In genomic region chr6:118192199-118192598, GRCm38 (mm10) we compare ENCODE assay signal across 18 mouse cellular contexts.
"Had no signal": no experiment of that assay in that cellular context is flagged by ENCODE, and none has a peak within 500 bp of the region (broad histone marks: within the 10 kb centered on the region; RNA-seq: fewer than 3 reads in every experiment).

No protein-coding gene starts in this region.

- H3K27ac ChIP-seq: kidney, postnatal 0 days; left cerebral cortex, adult 2 months; liver, embryonic 13.5 days; midbrain, embryonic 10.5 days; midbrain, embryonic 13.5 days; neural tube, embryonic 13.5 days had no signal

- H3K9ac ChIP-seq: liver, embryonic 13.5 days; midbrain, embryonic 13.5 days; neural tube, embryonic 13.5 days had no signal

- DNase-seq: kidney, adult 2 months; kidney, postnatal 36 days; layer of hippocampus, postnatal 36 days; liver, embryonic 13.5 days; retina, postnatal 1 day; right cerebral cortex, postnatal 25 days; spleen, adult 18-20 months; thymus, adult 2 months; thymus, postnatal 25 days had no signal

- H3K4me3 ChIP-seq: left cerebral cortex, adult 2 months; liver, embryonic 13.5 days; megakaryocyte, embryonic 14.5 days; midbrain, embryonic 10.5 days; midbrain, embryonic 13.5 days; myocyte; neural tube, embryonic 13.5 days had no signal

- H3K9me3 ChIP-seq: liver, embryonic 13.5 days; megakaryocyte, embryonic 14.5 days; midbrain, embryonic 10.5 days; midbrain, embryonic 13.5 days; neural tube, embryonic 13.5 days had no signal

- H3K36me3 ChIP-seq: liver, embryonic 13.5 days; midbrain, embryonic 10.5 days; midbrain, embryonic 13.5 days; neural tube, embryonic 13.5 days had no signal

- H3K4me2 ChIP-seq: liver, embryonic 13.5 days; midbrain, embryonic 13.5 days; neural tube, embryonic 13.5 days had no signal

- ATAC-seq: intestine, postnatal 0 days; midbrain, embryonic 13.5 days; midbrain, embryonic 16.5 days had no signal
